Mouse (Mus musculus): ENCODE data around the gene Wfdc6b. TPM values are rescaled to one million over a fixed set of nuclear protein-coding genes. Genes with fewer than 3 reads are reported as not detected.

The Wfdc6b gene
- polyA plus RNA-seq, 1 experiment from 2014 or later: not detected

Other genes with a start within 250 kb of the Wfdc6b start
- 16.6 and 20.5 TPM in 2 replicates for gene Slpi, start 224.4 kb upstream of the Wfdc6b start, polyA plus RNA-seq (2015; fragmentation: Nextera tagmentation; extraction: Ambion mirVana)
- 0.02 TPM in 2 replicates for gene Rbpjl, start 210.4 kb upstream of the Wfdc6b start, polyA plus RNA-seq (2015; fragmentation: Nextera tagmentation; extraction: Ambion mirVana)
- gene Matn4, start 208.4 kb upstream of the Wfdc6b start, polyA plus RNA-seq (2015; fragmentation: Nextera tagmentation; extraction: Ambion mirVana): 0.13 and 0.35 TPM in 2 replicates
- 33.6 and 37.0 TPM in 2 replicates for gene Sdc4, start 169.6 kb upstream of the Wfdc6b start, polyA plus RNA-seq (2015; fragmentation: Nextera tagmentation; extraction: Ambion mirVana)
- 28.5 and 33.2 TPM in 2 replicates for gene Sys1, start 156.6 kb upstream of the Wfdc6b start, polyA plus RNA-seq (2015; fragmentation: Nextera tagmentation; extraction: Ambion mirVana)
- gene Gm20458, start 152.6 kb upstream of the Wfdc6b start, polyA plus RNA-seq (2015; fragmentation: Nextera tagmentation; extraction: Ambion mirVana): 5.3 and 5.7 TPM in 2 replicates
- gene Trp53tg5, start 139.8 kb upstream of the Wfdc6b start, polyA plus RNA-seq (2015; fragmentation: Nextera tagmentation; extraction: Ambion mirVana): not detected in 2 replicates
- gene Dbndd2, start 127.4 kb upstream of the Wfdc6b start, polyA plus RNA-seq (2015; fragmentation: Nextera tagmentation; extraction: Ambion mirVana): 0.79 and 1.9 TPM in 2 replicates
- gene Pigt, start 116.0 kb upstream of the Wfdc6b start, polyA plus RNA-seq (2015; fragmentation: Nextera tagmentation; extraction: Ambion mirVana): 22.3 and 23.8 TPM in 2 replicates
- 1.2 and 1.9 TPM in 2 replicates for gene Wfdc2, start 51.1 kb upstream of the Wfdc6b start, polyA plus RNA-seq (2015; fragmentation: Nextera tagmentation; extraction: Ambion mirVana)
- gene Spint3, start 40.1 kb upstream of the Wfdc6b start, polyA plus RNA-seq (2015; fragmentation: Nextera tagmentation; extraction: Ambion mirVana): not detected in 2 replicates
- 0.13 and 0.19 TPM in 2 replicates for gene Wfdc6a, start 28.1 kb upstream of the Wfdc6b start, polyA plus RNA-seq (2015; fragmentation: Nextera tagmentation; extraction: Ambion mirVana)
- not detected in 2 replicates for gene Eppin, start 19.9 kb upstream of the Wfdc6b start, polyA plus RNA-seq (2015; fragmentation: Nextera tagmentation; extraction: Ambion mirVana)
- not detected in 2 replicates for gene Wfdc8, start 104 bp downstream of the Wfdc6b start, polyA plus RNA-seq (2015; fragmentation: Nextera tagmentation; extraction: Ambion mirVana)
- not detected in 2 replicates for gene Wfdc16, start 25.3 kb downstream of the Wfdc6b start, polyA plus RNA-seq (2015; fragmentation: Nextera tagmentation; extraction: Ambion mirVana)
- not detected in 2 replicates for gene Wfdc10, start 42.5 kb downstream of the Wfdc6b start, polyA plus RNA-seq (2015; fragmentation: Nextera tagmentation; extraction: Ambion mirVana)
- gene Wfdc9, start 43.1 kb downstream of the Wfdc6b start, polyA plus RNA-seq (2015; fragmentation: Nextera tagmentation; extraction: Ambion mirVana): not detected in 2 replicates
- not detected in 2 replicates for gene Wfdc11, start 60.6 kb downstream of the Wfdc6b start, polyA plus RNA-seq (2015; fragmentation: Nextera tagmentation; extraction: Ambion mirVana)
- not detected in 2 replicates for gene Wfdc13, start 71.6 kb downstream of the Wfdc6b start, polyA plus RNA-seq (2015; fragmentation: Nextera tagmentation; extraction: Ambion mirVana)
- gene Spint4, start 85.0 kb downstream of the Wfdc6b start, polyA plus RNA-seq (2015; fragmentation: Nextera tagmentation; extraction: Ambion mirVana): not detected in 2 replicates
- gene Spint5, start 101.8 kb downstream of the Wfdc6b start, polyA plus RNA-seq (2015; fragmentation: Nextera tagmentation; extraction: Ambion mirVana): not detected in 2 replicates
- gene Wfdc3, start 132.4 kb downstream of the Wfdc6b start, polyA plus RNA-seq (2015; fragmentation: Nextera tagmentation; extraction: Ambion mirVana): 0.93 and 1.0 TPM in 2 replicates
- gene Dnttip1, start 132.5 kb downstream of the Wfdc6b start, polyA plus RNA-seq (2015; fragmentation: Nextera tagmentation; extraction: Ambion mirVana): 47.3 and 49.8 TPM in 2 replicates
- gene Ube2c, start 156.4 kb downstream of the Wfdc6b start, polyA plus RNA-seq (2015; fragmentation: Nextera tagmentation; extraction: Ambion mirVana): 762 and 764 TPM in 2 replicates
- 5.1 and 8.4 TPM in 2 replicates for gene Tnnc2, start 166.4 kb downstream of the Wfdc6b start, polyA plus RNA-seq (2015; fragmentation: Nextera tagmentation; extraction: Ambion mirVana)
- 4.1 TPM in 2 replicates for gene Snx21, start 172.3 kb downstream of the Wfdc6b start, polyA plus RNA-seq (2015; fragmentation: Nextera tagmentation; extraction: Ambion mirVana)
- gene Acot8, start 191.4 kb downstream of the Wfdc6b start, polyA plus RNA-seq (2015; fragmentation: Nextera tagmentation; extraction: Ambion mirVana): 18.8 and 20.3 TPM in 2 replicates
- gene Zswim3, start 191.6 kb downstream of the Wfdc6b start, polyA plus RNA-seq (2015; fragmentation: Nextera tagmentation; extraction: Ambion mirVana): 4.3 and 5.1 TPM in 2 replicates
- gene Zswim1, start 209.2 kb downstream of the Wfdc6b start, polyA plus RNA-seq (2015; fragmentation: Nextera tagmentation; extraction: Ambion mirVana): 6.2 and 6.9 TPM in 2 replicates
- gene Spata25, start 215.0 kb downstream of the Wfdc6b start, polyA plus RNA-seq (2015; fragmentation: Nextera tagmentation; extraction: Ambion mirVana): not detected in 2 replicates
- gene Ctsa, start 219.4 kb downstream of the Wfdc6b start, polyA plus RNA-seq (2015; fragmentation: Nextera tagmentation; extraction: Ambion mirVana): 65.4 and 69.2 TPM in 2 replicates
- 2.4 and 2.5 TPM in 2 replicates for gene Neurl2, start 219.9 kb downstream of the Wfdc6b start, polyA plus RNA-seq (2015; fragmentation: Nextera tagmentation; extraction: Ambion mirVana)
- gene Pltp, start 244.2 kb downstream of the Wfdc6b start, polyA plus RNA-seq (2015; fragmentation: Nextera tagmentation; extraction: Ambion mirVana): 7.7 and 8.3 TPM in 2 replicates

All from liver, embryonic 13.5 days (tissue).